Mouse (Mus musculus) cerebellum, postnatal 36 days (tissue): Measurements from ENCODE around the gene Ptov1.
"Not testable (repeated sequence)": the region's sequence is repeated elsewhere in the genome, so short reads cannot be mapped to it uniquely, and the experiment has no call there.

Source experiments
- DNase-seq, 2 experiments: peaks; one replicate each; pipeline ENCODE4 v3.0.0; 2021 to 2022; ENCODE audit warnings: mixed read lengths in 2 of 2

Ptov1 gene

GRCm38 (mm10) chr7:44888256-44889105 is 18.9 kb upstream of the Ptov1 start:
- DNase-seq, result no peak

GRCm38 (mm10) chr7:44886964-44887363 is 17.4 kb upstream of the Ptov1 start:
- no peak for DNase-seq

GRCm38 (mm10) chr7:44884637-44885036 is 15.0 kb upstream of the Ptov1 start:
- no peak for DNase-seq

- DNase-seq, result no peak
Measured at GRCm38 (mm10) chr7:44883036-44883435, 13.4 kb upstream of the Ptov1 start.

- DNase-seq, result no peak
Measured at GRCm38 (mm10) chr7:44877833-44878232, 8.2 kb upstream of the Ptov1 start.

GRCm38 (mm10) chr7:44871774-44872173 is 2.2 kb upstream of the Ptov1 start:
- DNase-seq, result not testable (repeated sequence)

- DNase-seq, result no peak
Measured at GRCm38 (mm10) chr7:44871181-44871580, 1.6 kb upstream of the Ptov1 start.

GRCm38 (mm10) chr7:44870614-44871013 is 1.0 kb upstream of the Ptov1 start:
- DNase-seq, result no peak

- DNase-seq, result peak; percentile 55 to 64
Measured at GRCm38 (mm10) chr7:44868919-44869696, 480 bp downstream of the Ptov1 start.

- no peak for DNase-seq
Measured at GRCm38 (mm10) chr7:44868465-44868864, 1.1 kb downstream of the Ptov1 start.

- no peak for DNase-seq
Measured at GRCm38 (mm10) chr7:44867802-44868201, 1.8 kb downstream of the Ptov1 start.

GRCm38 (mm10) chr7:44867010-44867702 is 2.4 kb downstream of the Ptov1 start:
- no peak for DNase-seq

- DNase-seq, result no peak
Measured at GRCm38 (mm10) chr7:44866276-44867009, 3.1 kb downstream of the Ptov1 start.

- DNase-seq, result no peak
Measured at GRCm38 (mm10) chr7:44864595-44865542, 4.7 kb downstream of the Ptov1 start.

- DNase-seq, result no peak
Measured at GRCm38 (mm10) chr7:44863982-44864494, 5.5 kb downstream of the Ptov1 start.

- no peak for DNase-seq
Measured at GRCm38 (mm10) chr7:44863210-44863609, 6.4 kb downstream of the Ptov1 start.

GRCm38 (mm10) chr7:44862434-44862833 is 7.2 kb downstream of the Ptov1 start:
- DNase-seq, result no peak

- no peak for DNase-seq
Measured at GRCm38 (mm10) chr7:44861429-44861816, 8.2 kb downstream of the Ptov1 start.

- peak; percentile 68 to 72 for DNase-seq
Measured at GRCm38 (mm10) chr7:44860576-44861428, 8.8 kb downstream of the Ptov1 start.

GRCm38 (mm10) chr7:44859896-44860295 is 9.7 kb downstream of the Ptov1 start:
- DNase-seq, result no peak
